Mouse (Mus musculus) CD4-positive, CD25-positive, alpha-beta regulatory T cell, adult 4 months (primary cell): ENCODE data around the gene Ctsc. TPM values are rescaled to one million over a fixed set of nuclear protein-coding genes. Genes with fewer than 3 reads are reported as not detected.

Source experiments
- ATAC-seq: one replicate; pipeline ENCODE4 v1.8.0; 2017
- polyA plus RNA-seq, 2 experiments: library from polyadenylated mRNA; unstranded; fragments of 100-300 nt; shearing (Covaris generic); gene quantifications; one replicate each; pipeline ENCODE4 v1.2.1; 2017

The Ctsc gene
- polyA plus RNA-seq, 2 experiments from 2014 or later: 88.4 to 90.7 TPM

DNA sequence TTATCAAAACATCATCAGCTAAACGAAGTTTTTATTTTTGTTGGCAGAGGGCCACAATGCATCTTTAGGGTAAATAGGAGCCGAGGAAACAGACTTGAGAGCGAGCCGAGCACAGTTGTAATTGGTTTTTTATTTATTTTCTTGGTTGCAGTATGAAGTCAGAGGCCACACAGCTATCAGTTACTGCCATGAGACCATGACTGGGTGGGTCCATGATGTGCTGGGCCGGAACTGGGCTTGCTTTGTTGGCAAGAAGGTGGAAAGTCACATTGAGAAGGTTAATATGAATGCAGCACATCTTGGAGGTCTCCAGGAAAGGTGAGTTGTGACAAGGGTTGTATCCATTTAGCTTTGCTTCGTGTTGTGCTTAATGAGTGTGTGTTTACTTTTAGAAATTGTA lies 19.0 kb downstream of the Ctsc start:
- ATAC-seq: no peak

- no peak for ATAC-seq
Measured at GRCm38 (mm10) chr7:88305750-88306149, 27.9 kb downstream of the Ctsc start.

DNA sequence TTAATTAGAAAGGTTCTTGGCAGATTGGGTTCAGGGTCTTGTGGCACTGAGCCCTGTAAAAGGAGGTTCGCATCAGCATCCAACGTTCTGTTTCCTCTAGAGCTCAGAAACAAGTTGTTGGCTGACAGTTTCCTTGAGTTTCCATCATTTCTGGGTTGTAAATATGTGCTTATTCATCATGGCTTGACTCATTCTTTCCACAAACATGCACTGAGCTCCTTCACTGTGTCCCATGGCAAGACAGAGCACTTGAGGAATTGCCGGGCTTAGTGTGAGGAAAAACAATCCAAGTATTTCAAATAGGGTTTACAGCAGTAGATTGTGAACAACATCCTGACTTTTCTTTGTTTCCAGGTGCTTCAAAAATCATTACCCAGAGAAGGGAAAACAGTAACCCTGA lies 28.8 kb downstream of the Ctsc start:
- ATAC-seq: no peak

DNA sequence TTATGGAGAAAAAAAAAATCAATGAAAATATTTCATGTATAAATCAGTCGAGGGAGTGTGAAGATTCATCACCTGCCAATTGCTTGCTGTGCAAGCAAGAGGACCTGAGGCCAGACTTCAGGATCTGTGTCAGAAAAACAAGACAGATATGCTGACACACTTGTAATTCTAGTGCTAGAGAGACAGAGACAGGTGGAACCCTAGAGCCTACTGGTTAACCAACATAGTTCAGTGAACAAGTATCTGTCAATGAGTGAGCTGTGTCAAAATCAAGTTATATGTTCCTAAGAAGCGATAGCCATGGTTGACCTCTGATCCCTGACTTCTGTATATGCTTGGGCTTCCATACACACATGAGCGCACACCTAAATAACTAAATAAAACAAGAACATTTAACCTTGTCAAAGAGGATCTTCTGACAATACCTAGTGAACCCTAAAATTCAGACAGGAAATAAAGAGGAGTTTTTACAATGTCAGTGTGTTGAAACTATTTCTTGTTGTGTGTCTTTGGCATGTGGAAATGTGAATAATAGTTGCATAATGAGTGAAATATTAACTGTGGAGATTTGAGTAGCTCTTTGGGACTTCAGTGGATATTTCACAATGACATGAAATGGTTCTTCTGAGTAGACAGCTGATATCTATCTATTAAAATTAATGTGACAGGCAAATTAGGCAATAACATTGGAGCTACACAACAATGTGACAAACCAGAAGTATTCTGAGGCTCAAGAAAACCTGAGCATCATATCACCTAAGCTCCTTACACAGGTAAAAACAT lies 32.7 kb downstream of the Ctsc start:
- no peak for ATAC-seq

GRCm38 (mm10) chr7:88316408-88316807 lies 38.5 kb downstream of the Ctsc start:
- no peak for ATAC-seq

DNA sequence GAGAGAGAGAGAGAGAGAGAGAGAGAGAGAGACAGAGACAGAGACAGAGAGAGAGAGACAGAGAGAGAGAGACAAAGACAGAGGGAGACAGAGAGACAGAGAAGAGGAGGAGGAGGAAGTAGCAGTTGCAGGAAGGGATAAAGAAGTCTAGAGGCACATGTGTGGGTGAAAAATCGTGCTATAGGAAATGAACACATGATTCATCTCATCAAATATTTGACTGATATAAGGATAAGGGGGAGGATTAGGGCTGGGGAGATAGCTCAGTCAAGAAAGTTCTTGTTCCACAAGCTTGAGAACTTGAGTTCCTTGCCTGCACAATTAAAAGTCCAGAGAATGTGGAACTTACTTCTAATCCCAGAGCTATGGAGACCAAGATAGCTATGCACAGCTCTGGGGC lies 40.6 kb downstream of the Ctsc start:
- peak; percentile 26 for ATAC-seq

- ATAC-seq: no peak
Measured at GRCm38 (mm10) chr7:88318904-88319303, 41.0 kb downstream of the Ctsc start.

- no peak for ATAC-seq
Measured at GRCm38 (mm10) chr7:88319414-88320140, 41.7 kb downstream of the Ctsc start.

GRCm38 (mm10) chr7:88320628-88321336 lies 42.9 kb downstream of the Ctsc start:
- ATAC-seq: no peak

GRCm38 (mm10) chr7:88322431-88322830 lies 44.5 kb downstream of the Ctsc start:
- no peak for ATAC-seq

GRCm38 (mm10) chr7:88327495-88327894 lies 49.6 kb downstream of the Ctsc start:
- no peak for ATAC-seq

DNA sequence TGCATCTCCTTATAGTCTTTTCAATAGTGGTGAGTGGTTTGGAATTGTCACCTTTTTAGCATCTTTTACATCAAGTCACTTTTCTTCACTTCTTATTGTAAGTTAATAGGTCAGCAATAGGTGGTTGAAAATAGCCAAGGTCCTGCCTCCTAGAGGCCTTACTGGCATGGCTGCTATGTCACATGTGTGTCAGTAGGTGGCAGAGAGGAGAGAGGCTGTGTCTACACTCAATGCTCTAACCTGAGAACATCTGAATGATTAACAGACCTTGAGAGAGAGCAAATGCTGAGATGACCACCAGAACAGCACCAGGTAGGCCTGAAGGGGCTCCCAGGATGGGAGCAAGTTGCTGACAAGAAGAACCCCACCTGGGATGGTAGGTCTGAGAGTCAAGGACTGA lies 65.9 kb downstream of the Ctsc start:
- peak; percentile 67 for ATAC-seq

DNA sequence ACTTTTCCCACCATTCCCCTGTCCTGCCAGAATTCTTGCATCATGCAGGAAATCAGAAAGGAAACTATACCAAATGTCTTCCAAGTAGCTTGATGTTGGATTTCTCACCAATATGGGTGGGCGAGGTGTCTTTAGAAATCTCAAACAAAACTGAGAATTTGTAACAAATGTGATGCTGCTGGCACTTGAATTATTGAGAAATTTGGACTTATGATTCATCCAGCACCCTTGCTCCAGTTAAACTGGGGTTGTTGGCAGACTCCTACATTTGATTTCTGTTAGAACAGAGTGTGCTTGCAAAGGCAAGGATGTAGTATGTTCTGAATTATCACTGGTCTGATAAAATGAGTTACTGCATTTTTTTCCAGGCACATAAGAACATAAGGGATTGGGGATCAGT lies 68.2 kb downstream of the Ctsc start:
- ATAC-seq: no peak

GRCm38 (mm10) chr7:88356871-88357776 lies 79.2 kb downstream of the Ctsc start:
- peak; percentile 76 for ATAC-seq

DNA sequence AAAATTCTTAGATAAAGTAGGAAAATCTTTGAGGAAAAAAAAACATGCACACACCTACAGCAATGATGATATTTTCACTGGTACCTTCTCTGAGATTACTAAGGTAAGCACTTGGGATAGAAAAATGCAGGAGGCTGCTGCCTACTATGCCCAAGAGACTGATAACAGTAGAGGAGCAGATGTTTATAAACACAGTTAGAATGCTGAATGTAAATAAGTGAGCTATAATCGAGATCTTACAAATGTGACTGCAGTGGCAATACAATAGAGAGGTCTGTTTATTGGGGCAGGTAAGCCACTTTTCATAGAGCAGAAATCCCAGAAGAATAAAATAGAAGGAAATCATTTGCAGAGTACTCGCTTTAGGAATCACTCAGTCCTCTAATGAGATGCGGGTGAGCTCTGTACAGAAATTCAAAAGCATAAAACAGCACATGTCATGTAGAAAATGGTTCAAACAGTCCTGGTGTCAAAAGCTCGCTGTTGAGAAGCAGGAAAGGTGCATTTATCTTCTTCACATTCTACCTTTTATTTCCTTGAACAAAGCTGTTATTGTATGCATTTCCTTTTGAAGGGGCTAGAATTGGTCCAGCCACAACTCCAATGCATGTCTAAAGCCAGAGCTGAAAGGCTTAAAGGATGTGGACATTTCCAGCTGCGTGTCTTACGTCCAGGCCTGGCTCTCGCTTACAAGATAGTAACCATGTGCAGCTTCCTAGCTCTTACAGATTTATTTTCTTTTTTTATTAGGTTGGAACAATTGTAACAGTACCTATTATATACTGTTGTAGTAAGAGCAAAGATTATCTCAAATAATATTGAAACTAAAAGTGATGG lies 80.4 kb downstream of the Ctsc start:
- ATAC-seq: no peak

Other genes starting within 250 kb of the Ctsc start
- gene Rab38, start 152.2 kb downstream of the Ctsc start, polyA plus RNA-seq: not detected